Mouse (Mus musculus) CD4-positive, CD25-positive, alpha-beta regulatory T cell, adult 2 months (primary cell): ENCODE data around the gene Zfp963.

Source experiments
- DNase-seq: peaks from one replicate; pipeline ENCODE4 v3.0.0-alpha.2; 2012; ENCODE audit warnings: low read depth, low spot score

Zfp963 gene

GRCm38 (mm10) chr8:69749544-69750454 lies at the start of gene Zfp963:
Gene Zfp963, minus strand, starts transcription at chr8:69749970.
- peak; percentile 98 for DNase-seq

GRCm38 (mm10) chr8:69799261-69799660 lies 49.5 kb upstream of the Zfp963 start:
- DNase-seq, result no peak

GRCm38 (mm10) chr8:69797661-69798060 lies 47.9 kb upstream of the Zfp963 start:
- no peak for DNase-seq

GRCm38 (mm10) chr8:69796721-69797345 lies 47.1 kb upstream of the Zfp963 start:
- no peak for DNase-seq

- no peak for DNase-seq
These were observed 45.1 kb upstream of the Zfp963 start for GRCm38 (mm10) chr8:69794901-69795300.

- no peak for DNase-seq
These were observed 44.3 kb upstream of the Zfp963 start for GRCm38 (mm10) chr8:69794096-69794495.

- DNase-seq, result no peak
These were observed 43.9 kb upstream of the Zfp963 start for GRCm38 (mm10) chr8:69793666-69794065.

- peak; percentile 59 for DNase-seq
These were observed 41.8 kb upstream of the Zfp963 start for GRCm38 (mm10) chr8:69791415-69792068.

- DNase-seq, result peak; percentile 94
These were observed 41.1 kb upstream of the Zfp963 start, which contains the start of the genes Atp13a1 and Zfp866 for GRCm38 (mm10) chr8:69790773-69791367. Gene Atp13a1, plus strand, starts transcription at chr8:69791163. Gene Zfp866, minus strand, starts transcription at chr8:69791178.

GRCm38 (mm10) chr8:69790364-69790763 lies 40.6 kb upstream of the Zfp963 start:
- no peak for DNase-seq

- no peak for DNase-seq
These were observed 40.0 kb upstream of the Zfp963 start for GRCm38 (mm10) chr8:69789731-69790130.

GRCm38 (mm10) chr8:69789105-69789504 lies 39.3 kb upstream of the Zfp963 start:
- no peak for DNase-seq

- DNase-seq, result no peak
These were observed 27.3 kb upstream of the Zfp963 start for GRCm38 (mm10) chr8:69777111-69777510.

- DNase-seq, result no peak
These were observed 25.4 kb upstream of the Zfp963 start for GRCm38 (mm10) chr8:69775149-69775534.

- peak; percentile 97 for DNase-seq
These were observed 24.9 kb upstream of the Zfp963 start, which contains the start of gene Gm20422 for GRCm38 (mm10) chr8:69774503-69775148. Gene Gm20422, minus strand, starts transcription at chr8:69774886.

GRCm38 (mm10) chr8:69772106-69772505 lies 22.3 kb upstream of the Zfp963 start:
- no peak for DNase-seq

- DNase-seq, result no peak
These were observed 21.5 kb upstream of the Zfp963 start for GRCm38 (mm10) chr8:69771221-69771620.

GRCm38 (mm10) chr8:69761814-69762445 lies 12.2 kb upstream of the Zfp963 start:
- DNase-seq, result no peak

GRCm38 (mm10) chr8:69758316-69758715 lies 8.5 kb upstream of the Zfp963 start:
- no peak for DNase-seq

GRCm38 (mm10) chr8:69752437-69752836 lies 2.7 kb upstream of the Zfp963 start:
- DNase-seq, result no peak

GRCm38 (mm10) chr8:69741231-69741630 lies 8.5 kb downstream of the Zfp963 start:
- DNase-seq, result no peak
